Mouse (Mus musculus) frontal cortex, postnatal 25 days (tissue): Measurements from ENCODE around the gene Zbtb18.

Experiments used
- DNase-seq, 2 experiments: peaks; one replicate each; pipeline ENCODE4 v3.0.0; 2022; ENCODE audit warnings: low spot score in 2 of 2

The Zbtb18 gene

DNA sequence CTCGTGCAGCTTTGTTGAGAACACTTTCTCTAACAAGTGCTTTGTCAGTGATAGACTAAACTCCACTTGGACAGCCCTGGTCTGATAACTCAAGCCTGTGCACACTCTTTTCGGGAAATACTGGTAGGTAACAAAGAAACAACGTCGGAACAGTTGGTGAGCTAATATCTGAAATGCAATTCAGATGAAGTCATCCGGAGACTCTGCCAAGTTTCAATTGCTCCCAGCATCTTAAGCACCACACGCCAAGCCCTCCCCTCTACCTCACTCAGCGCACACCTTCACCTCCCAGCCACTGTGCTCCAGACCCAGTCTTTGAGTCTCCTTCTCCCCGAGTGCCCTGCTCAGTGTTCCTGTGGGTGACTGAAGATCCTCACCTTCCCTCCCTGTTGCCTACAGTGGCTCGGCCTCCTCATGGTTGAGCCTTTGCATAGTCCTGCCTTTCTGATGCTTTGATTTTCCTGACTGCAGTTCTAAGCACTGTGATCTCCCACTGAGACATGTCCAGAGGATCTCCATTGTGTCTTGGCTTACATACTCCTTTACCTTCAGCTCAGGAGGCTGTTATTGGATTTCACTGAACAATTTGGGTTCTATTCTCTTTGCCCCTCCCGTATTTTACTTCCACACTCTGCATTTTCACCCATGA lies 37.3 kb downstream of the Zbtb18 start:
- no peak for DNase-seq

GRCm38 (mm10) chr1:177483612-177484011 lies 41.5 kb downstream of the Zbtb18 start:
- DNase-seq, result no peak

- no peak for DNase-seq
These were observed 42.1 kb downstream of the Zbtb18 start for GRCm38 (mm10) chr1:177484280-177484679.

GRCm38 (mm10) chr1:177484680-177485079 lies 42.5 kb downstream of the Zbtb18 start:
- DNase-seq, result no peak

DNA sequence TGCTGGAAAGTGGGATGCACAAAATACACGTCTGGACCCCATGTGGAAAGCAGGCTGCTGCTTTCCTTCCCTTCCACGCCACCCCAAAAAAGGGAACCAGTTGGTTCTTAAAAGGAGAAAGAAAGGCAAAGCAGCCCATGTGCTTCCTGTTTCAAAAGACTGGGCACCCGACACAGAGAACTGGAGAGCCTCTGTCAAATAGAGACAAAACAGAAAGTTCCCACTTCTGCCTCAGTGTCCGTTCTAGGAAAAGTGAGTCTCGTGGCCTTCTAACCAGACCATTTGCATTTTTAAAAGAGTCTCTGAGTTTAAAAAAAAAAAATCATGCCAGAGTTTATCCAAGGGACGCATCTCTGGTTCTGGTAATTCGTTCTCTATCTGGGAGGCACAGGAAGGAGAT lies 47.7 kb downstream of the Zbtb18 start:
- no peak for DNase-seq

DNA sequence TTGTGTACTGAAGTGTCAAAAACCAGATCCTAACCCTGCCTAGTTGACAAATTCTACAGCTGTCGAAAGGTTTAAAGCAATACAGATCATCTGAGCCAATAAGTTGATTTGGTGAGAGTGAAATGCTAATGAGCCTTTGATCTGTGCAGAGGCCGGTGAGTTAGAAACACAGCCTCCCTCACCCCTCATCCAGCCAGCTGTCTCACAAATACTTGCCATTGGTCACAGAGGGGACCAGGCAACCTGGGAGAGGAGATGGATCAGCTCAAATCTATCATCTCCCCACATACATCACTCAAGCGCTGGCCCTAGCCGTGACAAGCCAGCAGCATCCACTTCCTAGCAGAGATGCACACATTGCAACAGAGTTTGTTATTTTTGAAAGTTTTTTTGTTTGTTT lies 48.7 kb downstream of the Zbtb18 start:
- DNase-seq, result no peak

DNA sequence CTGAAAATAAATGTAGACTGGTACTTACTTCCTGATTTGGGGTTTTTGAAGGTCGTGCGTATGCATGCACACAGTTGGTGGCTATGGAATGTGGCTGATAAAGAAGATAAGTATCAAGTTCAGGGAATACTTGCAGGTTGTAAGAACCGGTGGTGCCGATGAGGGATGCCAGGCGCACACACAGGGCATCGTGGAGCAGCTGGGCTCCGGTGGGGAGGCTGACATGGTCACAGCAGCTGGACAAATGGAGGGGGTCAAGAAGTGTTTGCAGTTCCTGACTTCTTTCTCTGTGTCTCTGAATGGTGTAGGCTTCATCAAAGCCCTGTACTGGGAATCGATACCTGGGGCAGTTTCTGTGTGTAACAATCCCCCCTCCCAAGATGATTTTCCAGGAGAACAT lies 49.1 kb downstream of the Zbtb18 start:
- no peak for DNase-seq

DNA sequence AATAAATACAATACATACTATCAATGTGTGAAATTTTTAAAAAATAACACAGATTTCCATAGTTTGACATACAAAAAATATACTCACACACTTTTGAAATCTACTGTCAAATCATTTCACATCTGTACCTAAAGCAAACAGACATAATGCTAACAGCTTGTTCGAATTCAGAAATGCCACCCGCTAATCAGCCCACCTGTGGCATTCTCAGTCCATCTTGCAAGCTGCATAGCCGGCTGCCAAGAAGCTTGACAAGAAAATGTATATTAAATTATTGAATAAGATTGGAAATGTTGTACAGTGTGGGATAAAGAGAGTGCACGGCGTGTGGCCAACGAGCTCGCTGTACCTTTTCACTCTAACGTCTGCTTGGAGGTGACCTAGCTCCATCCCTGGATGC lies 52.2 kb downstream of the Zbtb18 start:
- no peak for DNase-seq

DNA sequence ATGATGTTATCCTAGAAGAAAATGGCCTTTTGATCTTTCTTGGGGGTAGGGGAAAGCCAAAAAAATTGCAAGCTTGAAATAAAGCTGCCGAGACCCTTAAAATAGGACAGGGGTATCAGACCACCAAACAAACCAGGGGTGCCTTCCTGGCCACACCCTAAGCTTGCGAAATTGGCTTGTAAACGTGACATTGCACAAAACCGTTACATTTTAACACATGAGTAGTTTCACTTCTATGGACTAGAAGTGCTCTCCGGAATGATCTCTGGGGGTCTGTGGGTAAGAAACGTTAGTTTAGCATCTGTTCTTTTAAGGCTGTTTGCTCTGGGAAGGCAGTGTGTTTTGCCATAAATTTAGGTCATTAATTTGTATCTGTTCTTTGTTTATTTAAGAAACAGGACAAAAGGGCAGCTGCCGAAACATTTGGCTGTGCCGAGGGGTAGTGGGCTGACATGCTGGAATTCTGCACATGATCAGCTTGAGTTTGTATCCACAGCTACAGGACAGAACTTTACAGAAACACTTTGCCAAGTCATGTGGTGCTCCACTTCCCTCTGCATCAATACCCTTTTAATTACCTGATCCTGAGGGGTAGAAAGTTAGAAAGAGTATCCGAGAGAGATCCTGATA lies 52.9 kb downstream of the Zbtb18 start:
- no peak for DNase-seq
